Mouse (Mus musculus): ENCODE measurements around the gene Endov.

GRCm38 (mm10) chr11:119554706-119555105, 63.6 kb downstream of the Endov start:
- TF ChIP-seq CTCF (IDR thresholded peaks at IDR 0.05; ENCODE audit: borderline replicate concordance, insufficient read depth, low read depth, low read length) (no peak), POLR2A (IDR thresholded peaks at IDR 0.05; ENCODE audit: borderline replicate concordance, insufficient read depth, low read length) (no peak)

Measured in cerebellum, adult 2 months (tissue).